19 mouse cellular contexts compared by ENCODE assay signal in the genomic region with DNA sequence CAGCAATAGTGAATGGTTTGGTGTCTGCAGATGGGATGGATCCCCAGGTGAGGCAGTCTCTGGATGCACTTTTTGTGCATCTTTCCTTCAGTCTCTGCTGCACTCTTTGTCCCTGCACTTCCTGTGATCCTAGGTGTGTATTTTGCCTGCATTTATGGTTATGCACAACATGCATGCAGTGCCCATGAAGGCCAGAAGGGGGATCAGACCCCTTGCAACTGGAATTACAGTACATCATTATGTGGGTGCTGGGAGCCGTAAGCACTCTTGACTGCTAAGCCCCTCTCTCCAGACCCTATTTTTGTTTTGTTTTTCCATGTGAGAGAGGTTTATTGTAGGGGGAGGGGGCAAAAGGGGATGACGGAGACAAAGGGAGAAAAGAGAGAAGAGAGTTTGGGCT. TPM values are rescaled to one million over a fixed set of nuclear protein-coding genes. Genes with fewer than 3 reads are reported as not detected.
DNase-seq lines count a peak whose midpoint lies in the region; ATAC-seq and TF ChIP-seq lines count a peak whose summit lies in the region.
"Had no signal": no experiment of that assay in that cellular context is flagged by ENCODE, and none has a peak within 500 bp of the region (broad histone marks: within the 10 kb centered on the region; RNA-seq: fewer than 3 reads in every experiment).

No protein-coding gene starts in this region.

- no peaks in the 10 kb centered on the region for H3K36me3 ChIP-seq in liver, embryonic 14.5 days (replicated peaks; ENCODE audit: control insufficient read depth, insufficient read depth, low read depth)
- no peaks in the 10 kb centered on the region for H3K36me3 ChIP-seq in liver, embryonic 11.5 days (ENCODE audit: control insufficient read depth, insufficient read depth, low read length)
- H3K36me3 ChIP-seq: forebrain, embryonic 10.5 days; hindbrain, embryonic 10.5 days; limb, embryonic 13.5 days had no signal

- H3K9ac ChIP-seq in liver, embryonic 14.5 days (replicated peaks): no peak overlapping the region
- H3K9ac ChIP-seq in liver, embryonic 11.5 days (ENCODE audit: low read depth, low read length): no peak overlapping the region
- H3K9ac ChIP-seq: limb, embryonic 13.5 days had no signal

- H3K9me3 ChIP-seq in liver, embryonic 14.5 days (ENCODE audit: control insufficient read depth, low read length): no peaks in the 10 kb centered on the region
- no peaks in the 10 kb centered on the region for H3K9me3 ChIP-seq in liver, embryonic 11.5 days (ENCODE audit: control insufficient read depth, low read length)
- H3K9me3 ChIP-seq: forebrain, embryonic 10.5 days; hindbrain, embryonic 10.5 days; limb, embryonic 13.5 days had no signal

- no peak for TF ChIP-seq POLR2A in bone marrow, adult 2 months (IDR thresholded peaks at IDR 0.05; ENCODE audit: borderline replicate concordance, control insufficient read depth, low read depth, low read length)

- TF ChIP-seq EP300 in liver, embryonic 14.5 days (IDR thresholded peaks at IDR 0.05; ENCODE audit: low read depth): no peak

- ATAC-seq in liver, embryonic 14.5 days (ENCODE audit: insufficient read depth): no peak
- no peak for ATAC-seq in liver, embryonic 11.5 days (replicated peaks; ENCODE audit: low FRiP score)
- no peak for ATAC-seq in megakaryocyte, adult 5-6 weeks (ENCODE audit: poor library complexity, severe bottlenecking)

- peak; percentile 24; the same call in 1 of the 2 replicates for TF ChIP-seq CTCF in gastrocnemius, adult 2 months (IDR thresholded peaks at IDR 0.05)
- TF ChIP-seq CTCF in liver, embryonic 14.5 days (IDR thresholded peaks at IDR 0.05; ENCODE audit: low read depth): peak; percentile 58
- 0 out of 2 replicates have a peak, but pooled peaks have one; percentile 8 for TF ChIP-seq CTCF in bone marrow, adult 2 months (IDR thresholded peaks at IDR 0.05; ENCODE audit: control insufficient read depth, insufficient read depth, low read length)

- no peaks in the 10 kb centered on the region; the same call in 1 of the 2 replicates for H3K27me3 ChIP-seq in liver, embryonic 14.5 days (ENCODE audit: control insufficient read depth, insufficient read depth, low read length)
- H3K27me3 ChIP-seq in liver, embryonic 11.5 days (replicated peaks; ENCODE audit: control insufficient read depth, insufficient read depth, low read length): no peaks in the 10 kb centered on the region; the same call in 1 of the 2 replicates
- H3K27me3 ChIP-seq: limb, embryonic 13.5 days had no signal

- no peak overlapping the region for H3K4me3 ChIP-seq in gastrocnemius, adult 2 months
- H3K4me3 ChIP-seq in liver, embryonic 14.5 days (ENCODE audit: insufficient read depth in 1 of 2, low read depth in 2 of 2, low read length in 2 of 2): no peak overlapping the region
- H3K4me3 ChIP-seq in liver, embryonic 11.5 days (ENCODE audit: low read depth, low read length): no peak overlapping the region
- no peak overlapping the region for H3K4me3 ChIP-seq in bone marrow, adult 2 months (replicated peaks; ENCODE audit: control insufficient read depth, low read depth, low read length)
- H3K4me3 ChIP-seq: forebrain, embryonic 10.5 days; hindbrain, embryonic 10.5 days; limb, embryonic 13.5 days had no signal

- no peak overlapping the region for H3K4me2 ChIP-seq in liver, embryonic 14.5 days (ENCODE audit: low read depth)
- H3K4me2 ChIP-seq in liver, embryonic 11.5 days: no peak overlapping the region
- H3K4me2 ChIP-seq: heart, embryonic 11.5 days; limb, embryonic 13.5 days had no signal

- intact Hi-C loops in gastrocnemius, adult 2 months (cut with DNase I): no loop called here
- intact Hi-C loops in gastrocnemius, postnatal 36 days (cut with DNase I): no loop called here

- no peaks in the 10 kb centered on the region for H3K4me1 ChIP-seq in liver, embryonic 14.5 days (replicated peaks; ENCODE audit: control insufficient read depth in 2 of 2, insufficient read depth in 2 of 2, low read length in 1 of 2)
- H3K4me1 ChIP-seq in liver, embryonic 11.5 days (replicated peaks; ENCODE audit: control insufficient read depth, insufficient read depth, low read length): peaks cover 2% of the 10 kb centered on the region; the same call in 1 of the 2 replicates
- no peaks in the 10 kb centered on the region for H3K4me1 ChIP-seq in bone marrow, adult 2 months (ENCODE audit: control insufficient read depth, insufficient read depth, low read length)

- 76% methylated on average over 2 of the region's 2 CpGs for WGBS in liver, embryonic 14.5 days (ENCODE audit: insufficient replicate concordance)
- 74% methylated on average over 2 of the region's 2 CpGs for WGBS in liver, embryonic 11.5 days
- WGBS in bone marrow, adult 2 months: 80% methylated on average over 2 of the region's 2 CpGs

- DNase-seq in gastrocnemius, adult 2 months: no peak
- no peak for DNase-seq in gastrocnemius, postnatal 36 days
- no peak for DNase-seq in liver, embryonic 14.5 days (ENCODE audit: low read depth in 3 of 3, low spot score in 3 of 3)
- DNase-seq in liver, embryonic 11.5 days (ENCODE audit: low spot score): no peak
- peak; percentile 49 for DNase-seq in A20 (ENCODE audit: low read depth, low spot score)
- DNase-seq in embryo, embryonic 11 days: no peak
- DNase-seq: adrenal gland, postnatal 36 days; cerebellum, adult 11 months; kidney, adult 8-10 months; thymus, postnatal 36 days had no signal

- H3K27ac ChIP-seq in gastrocnemius, adult 2 months: no peak overlapping the region
- no peak overlapping the region for H3K27ac ChIP-seq in liver, embryonic 14.5 days
- H3K27ac ChIP-seq in liver, embryonic 11.5 days (ENCODE audit: low read depth, low read length): no peak overlapping the region
- H3K27ac ChIP-seq in bone marrow, adult 2 months (ENCODE audit: control insufficient read depth, insufficient read depth, low read depth, low read length, poor library complexity): no peak overlapping the region
- H3K27ac ChIP-seq: forebrain, embryonic 10.5 days; hindbrain, embryonic 10.5 days; limb, embryonic 13.5 days had no signal

RNA-seq across cellular contexts. Expression of a gene that starts 4.1 kb away (rescaled TPM):
- total RNA-seq in gastrocnemius, adult 2 months (2021): not detected
- not detected for total RNA-seq in gastrocnemius, postnatal 36 days (2021)
- polyA plus RNA-seq in liver, embryonic 14.5 days (2012; rRNA removed): 0.05 and 0.10 TPM in 2 replicates
- 0.20 and 0.45 TPM in 2 replicates for polyA plus RNA-seq in liver, embryonic 14.5 days (2014; fragmentation: Nextera tagmentation; extraction: Ambion mirVana)
- 1.1 and 1.4 TPM in 2 replicates for polyA plus RNA-seq in liver, embryonic 11.5 days (2014; fragmentation: Nextera tagmentation; extraction: Ambion mirVana)
- not detected in 2 replicates for polyA plus RNA-seq in bone marrow, adult 2 months (2011; ENCODE audit: insufficient read depth, insufficient read length, low replicate concordance, missing spikeins)
- total RNA-seq in megakaryocyte, adult 5-6 weeks (2015): not detected in 2 replicates
- not detected in 2 replicates for total RNA-seq in megakaryocyte, adult 5-6 weeks (2017)
- total RNA-seq: adrenal gland, postnatal 36 days; gastrocnemius, adult 18-20 months had no signal

RNA-seq across cellular contexts. Expression of a gene that starts 8.9 kb away (rescaled TPM):
- total RNA-seq in gastrocnemius, adult 2 months (2021): 10 to 100 TPM; 18.4 to 19.2 TPM
- 10 to 100 TPM; 19.2 to 19.6 TPM for total RNA-seq in gastrocnemius, postnatal 36 days (2021)
- 14.3 and 18.7 TPM in 2 replicates for polyA plus RNA-seq in liver, embryonic 14.5 days (2012; rRNA removed)
- polyA plus RNA-seq in liver, embryonic 14.5 days (2014; fragmentation: Nextera tagmentation; extraction: Ambion mirVana): 24.5 and 25.7 TPM in 2 replicates
- polyA plus RNA-seq in liver, embryonic 11.5 days (2014; fragmentation: Nextera tagmentation; extraction: Ambion mirVana): 48.5 and 50.5 TPM in 2 replicates
- polyA plus RNA-seq in bone marrow, adult 2 months (2011; ENCODE audit: insufficient read depth, insufficient read length, low replicate concordance, missing spikeins): 4.9 and 12.2 TPM in 2 replicates
- total RNA-seq in megakaryocyte, adult 5-6 weeks (2015): 17.5 and 21.0 TPM in 2 replicates
- total RNA-seq in megakaryocyte, adult 5-6 weeks (2017): 8.8 and 21.1 TPM in 2 replicates

RNA-seq across cellular contexts. Expression of a gene that starts 14.8 kb away (rescaled TPM):
- total RNA-seq in gastrocnemius, adult 2 months (2021): 100 to 1,000 TPM in 1 of 2 experiments, 10 to 100 TPM in 1; 56.6 to 180 TPM
- total RNA-seq in gastrocnemius, postnatal 36 days (2021): 10 to 100 TPM; 55.1 to 58.1 TPM
- polyA plus RNA-seq in liver, embryonic 14.5 days (2012; rRNA removed): not detected in 2 replicates
- polyA plus RNA-seq in liver, embryonic 14.5 days (2014; fragmentation: Nextera tagmentation; extraction: Ambion mirVana): not detected in 2 replicates
- not detected in 2 replicates for polyA plus RNA-seq in liver, embryonic 11.5 days (2014; fragmentation: Nextera tagmentation; extraction: Ambion mirVana)
- not detected in 2 replicates for polyA plus RNA-seq in bone marrow, adult 2 months (2011; ENCODE audit: insufficient read depth, insufficient read length, low replicate concordance, missing spikeins)
- total RNA-seq in megakaryocyte, adult 5-6 weeks (2015): not detected in 2 replicates
- total RNA-seq in megakaryocyte, adult 5-6 weeks (2017): not detected in 2 replicates
- total RNA-seq: adrenal gland, postnatal 36 days had no signal
- polyA plus RNA-seq: forebrain, embryonic 10.5 days; heart, embryonic 11.5 days; hindbrain, embryonic 10.5 days; limb, embryonic 13.5 days; lung, embryonic 16.5 days; neural tube, embryonic 14.5 days had no signal

RNA-seq across cellular contexts. Expression of a gene that starts 21.7 kb away (rescaled TPM):
- total RNA-seq in gastrocnemius, adult 2 months (2021): 100 to 1,000 TPM; 366 to 415 TPM
- total RNA-seq in gastrocnemius, postnatal 36 days (2021): 100 to 1,000 TPM; 344 to 378 TPM
- polyA plus RNA-seq in liver, embryonic 14.5 days (2012; rRNA removed): 106 and 127 TPM in 2 replicates
- polyA plus RNA-seq in liver, embryonic 14.5 days (2014; fragmentation: Nextera tagmentation; extraction: Ambion mirVana): 115 and 124 TPM in 2 replicates
- 213 and 236 TPM in 2 replicates for polyA plus RNA-seq in liver, embryonic 11.5 days (2014; fragmentation: Nextera tagmentation; extraction: Ambion mirVana)
- 82.1 and 98.6 TPM in 2 replicates for polyA plus RNA-seq in bone marrow, adult 2 months (2011; ENCODE audit: insufficient read depth, insufficient read length, low replicate concordance, missing spikeins)
- 52.6 and 53.3 TPM in 2 replicates for total RNA-seq in megakaryocyte, adult 5-6 weeks (2015)
- 70.2 and 100 TPM in 2 replicates for total RNA-seq in megakaryocyte, adult 5-6 weeks (2017)

RNA-seq across cellular contexts. Expression of a gene that starts 22.6 kb away (rescaled TPM):
- 1 to 10 TPM; 3.2 to 7.5 TPM for total RNA-seq in gastrocnemius, adult 2 months (2021)
- total RNA-seq in gastrocnemius, postnatal 36 days (2021): 1 to 10 TPM; 2.3 to 2.5 TPM
- polyA plus RNA-seq in liver, embryonic 14.5 days (2012; rRNA removed): 0.17 TPM in 2 replicates
- 0.05 TPM in 1 of 2 replicates, not detected in the other for polyA plus RNA-seq in liver, embryonic 14.5 days (2014; fragmentation: Nextera tagmentation; extraction: Ambion mirVana)
- 2.0 and 2.1 TPM in 2 replicates for polyA plus RNA-seq in liver, embryonic 11.5 days (2014; fragmentation: Nextera tagmentation; extraction: Ambion mirVana)
- 1.1 and 2.1 TPM in 2 replicates for polyA plus RNA-seq in bone marrow, adult 2 months (2011; ENCODE audit: insufficient read depth, insufficient read length, low replicate concordance, missing spikeins)
- not detected in 2 replicates for total RNA-seq in megakaryocyte, adult 5-6 weeks (2015)
- total RNA-seq in megakaryocyte, adult 5-6 weeks (2017): not detected in 2 replicates

Comparison
In these comparisons a context has a peak if more than half of its experiments do, and no peak if none do; other contexts are left out.
1. CTCF ChIP-seq: peak in every context shown above with its lines; median percentile 58 in liver, embryonic 14.5 days; 24 in gastrocnemius, adult 2 months; 8 in bone marrow, adult 2 months.
2. RNA of a gene that starts 14.8 kb away (total RNA-seq): 56.6 to 180 TPM in gastrocnemius, adult 2 months and 55.1 to 58.1 TPM in gastrocnemius, postnatal 36 days; not detected in megakaryocyte, adult 5-6 weeks; every median in the first group is over 10 times any median in the second.